Mouse (Mus musculus): Measurements from ENCODE around the gene Trpd52l3. TPM values are rescaled to one million over a fixed set of nuclear protein-coding genes. Genes with fewer than 3 reads are reported as not detected.

Gene Trpd52l3
- total RNA-seq (2014; rRNA removed) (not detected in 2 replicates), polyA plus RNA-seq (2012; rRNA removed) (not detected in 2 replicates)

DNA sequence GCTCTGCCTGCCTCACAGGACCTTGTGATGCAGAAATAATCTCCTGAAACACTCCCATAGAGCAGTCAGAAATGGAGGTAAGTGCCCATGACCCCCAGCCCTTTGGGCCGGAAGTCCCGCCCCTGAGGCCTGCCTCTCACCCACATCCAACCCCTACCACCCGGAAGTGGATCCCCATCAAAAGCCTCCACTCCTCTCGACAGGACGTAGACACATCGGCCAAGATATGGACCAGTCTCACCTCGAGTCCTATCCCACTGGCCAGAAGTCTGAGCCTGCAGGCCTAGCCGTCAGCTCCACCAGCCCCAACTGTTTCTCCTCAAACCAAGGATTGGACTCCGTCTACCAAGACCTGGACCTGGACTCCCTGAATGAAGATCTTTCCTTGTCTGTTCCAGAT is at the start of gene Trpd52l3:
Gene Trpd52l3 (plus strand): TSS at position 170 of the 400 bp plus-strand sequence.
- no peak within 1 kb of the TSS for H3K4me3 ChIP-seq (ENCODE audit: insufficient read depth, low read depth, low read length)
- no peak within 1 kb of the TSS for H3K27ac ChIP-seq (replicated peaks; ENCODE audit: insufficient read depth, low read depth, low read length)
- no peak within 1 kb of the TSS for H3K9ac ChIP-seq (ENCODE audit: low read depth, low read length)
- no peaks in the 10 kb centered on the region for H3K79me2 ChIP-seq (ENCODE audit: control insufficient read depth, insufficient read depth, low read length)
- no peaks in the 10 kb centered on the region for H3K36me3 ChIP-seq (ENCODE audit: control insufficient read depth, insufficient read depth, low read length)
- no peak for DNase-seq (ENCODE audit: extremely low read depth, low read depth, low spot score)
- H3K27me3 ChIP-seq (ENCODE audit: control insufficient read depth, insufficient read depth, low read length) = no peaks in the 10 kb centered on the region
- WGBS = 90% methylated on average over 9 of the region's 9 CpGs
- H3K4me1 ChIP-seq (ENCODE audit: control insufficient read depth, insufficient read depth, low read length) = no peaks in the 10 kb centered on the region
- TF ChIP-seq CTCF (IDR thresholded peaks at IDR 0.05; ENCODE audit: low read depth, low read length) = no peak
- TF ChIP-seq POLR2A (IDR thresholded peaks at IDR 0.05; ENCODE audit: extremely low read depth, insufficient read depth, low read length) = no peak

GRCm38 (mm10) chr19:29953833-29954232 is 49.8 kb upstream of the Trpd52l3 start:
- no peaks in the 10 kb centered on the region for H3K4me1 ChIP-seq (ENCODE audit: control insufficient read depth, insufficient read depth, low read length)
- WGBS = 91% methylated on average over 3 of the region's 3 CpGs
- H3K27me3 ChIP-seq (ENCODE audit: control insufficient read depth, insufficient read depth, low read length) = no peaks in the 10 kb centered on the region
- H3K4me3 ChIP-seq (ENCODE audit: insufficient read depth, low read depth, low read length) = no peak overlapping the region
- TF ChIP-seq CTCF (IDR thresholded peaks at IDR 0.05; ENCODE audit: low read depth, low read length) = no peak
- TF ChIP-seq POLR2A (IDR thresholded peaks at IDR 0.05; ENCODE audit: extremely low read depth, insufficient read depth, low read length) = no peak
- no peak overlapping the region for H3K27ac ChIP-seq (replicated peaks; ENCODE audit: insufficient read depth, low read depth, low read length)
- H3K79me2 ChIP-seq (ENCODE audit: control insufficient read depth, insufficient read depth, low read length) = no peaks in the 10 kb centered on the region
- no peak overlapping the region for H3K9ac ChIP-seq (ENCODE audit: low read depth, low read length)
- DNase-seq (ENCODE audit: extremely low read depth, low read depth, low spot score) = no peak
- no peaks in the 10 kb centered on the region for H3K36me3 ChIP-seq (ENCODE audit: control insufficient read depth, insufficient read depth, low read length)

- 81% methylated on average over 2 of the region's 2 CpGs for WGBS
- Histone ChIP-seq H3K27me3 (ENCODE audit: control insufficient read depth, insufficient read depth, low read length) (no peaks in the 10 kb centered on the region), H3K27ac (replicated peaks; ENCODE audit: insufficient read depth, low read depth, low read length) (no peak overlapping the region), H3K79me2 (ENCODE audit: control insufficient read depth, insufficient read depth, low read length) (no peaks in the 10 kb centered on the region), H3K4me1 (ENCODE audit: control insufficient read depth, insufficient read depth, low read length) (no peaks in the 10 kb centered on the region), H3K9ac (ENCODE audit: low read depth, low read length) (no peak overlapping the region), H3K36me3 (ENCODE audit: control insufficient read depth, insufficient read depth, low read length) (no peaks in the 10 kb centered on the region), H3K4me3 (ENCODE audit: insufficient read depth, low read depth, low read length) (no peak overlapping the region)
- DNase-seq (ENCODE audit: extremely low read depth, low read depth, low spot score) = no peak
- TF ChIP-seq CTCF (IDR thresholded peaks at IDR 0.05; ENCODE audit: low read depth, low read length) = no peak
- TF ChIP-seq POLR2A (IDR thresholded peaks at IDR 0.05; ENCODE audit: extremely low read depth, insufficient read depth, low read length) = no peak
Measured at GRCm38 (mm10) chr19:29955454-29955853, 48.1 kb upstream of the Trpd52l3 start.

DNA sequence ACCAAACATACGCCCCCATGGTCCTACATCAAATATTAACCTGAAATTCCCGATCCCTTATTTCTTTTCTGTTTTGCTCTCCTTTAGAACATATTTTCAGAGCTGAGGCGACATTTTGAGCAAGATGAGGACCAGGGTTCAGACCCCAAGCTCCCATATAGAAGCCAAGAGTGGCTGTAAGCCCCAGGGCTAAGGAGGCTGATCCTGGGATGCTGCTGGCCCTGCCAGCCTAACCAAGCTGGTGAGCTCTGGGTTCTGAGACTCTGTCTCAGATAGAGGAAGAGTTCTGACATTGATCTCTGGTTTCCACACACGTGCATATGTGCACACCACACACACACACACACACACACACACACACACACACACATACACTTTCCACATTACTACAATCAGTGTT is 42.7 kb upstream of the Trpd52l3 start:
- WGBS = 52% methylated on average over 4 of the region's 4 CpGs
- no peaks in the 10 kb centered on the region for H3K79me2 ChIP-seq (ENCODE audit: control insufficient read depth, insufficient read depth, low read length)

DNA sequence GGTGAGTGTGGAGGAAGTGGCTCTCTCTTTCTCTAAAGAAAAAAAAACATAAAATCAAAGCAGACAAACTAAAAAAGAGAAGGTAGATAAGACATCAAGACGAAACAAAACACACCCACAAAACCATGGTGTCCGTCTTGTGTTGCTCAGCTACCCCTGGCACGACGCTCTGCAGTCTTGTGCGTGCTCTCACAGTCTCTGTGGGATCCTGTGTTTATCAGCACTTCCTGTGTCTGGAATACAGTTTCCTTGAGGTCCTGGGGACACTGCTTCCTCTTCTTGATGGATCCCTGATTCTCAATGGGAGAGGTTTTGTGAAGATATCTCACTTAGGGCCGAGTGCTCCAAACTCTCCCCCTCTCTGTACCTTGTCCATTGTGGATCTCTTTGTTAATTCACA is 41.7 kb upstream of the Trpd52l3 start:
- no peak overlapping the region for H3K9ac ChIP-seq (ENCODE audit: low read depth, low read length)
- H3K36me3 ChIP-seq (ENCODE audit: control insufficient read depth, insufficient read depth, low read length) = no peaks in the 10 kb centered on the region
- no peak for DNase-seq (ENCODE audit: extremely low read depth, low read depth, low spot score)
- no peak overlapping the region for H3K27ac ChIP-seq (replicated peaks; ENCODE audit: insufficient read depth, low read depth, low read length)
- no peak overlapping the region for H3K4me3 ChIP-seq (ENCODE audit: insufficient read depth, low read depth, low read length)
- WGBS = 66% methylated on average over 6 of the region's 6 CpGs
- H3K27me3 ChIP-seq (ENCODE audit: control insufficient read depth, insufficient read depth, low read length) = no peaks in the 10 kb centered on the region
- H3K79me2 ChIP-seq (ENCODE audit: control insufficient read depth, insufficient read depth, low read length) = no peaks in the 10 kb centered on the region
- H3K4me1 ChIP-seq (ENCODE audit: control insufficient read depth, insufficient read depth, low read length) = no peaks in the 10 kb centered on the region
- TF ChIP-seq POLR2A (IDR thresholded peaks at IDR 0.05; ENCODE audit: extremely low read depth, insufficient read depth, low read length) = no peak
- no peak for TF ChIP-seq CTCF (IDR thresholded peaks at IDR 0.05; ENCODE audit: low read depth, low read length)

More for the DNA sequence above, 42.7 kb upstream of the Trpd52l3 start:
- Histone ChIP-seq H3K27me3 (ENCODE audit: control insufficient read depth, insufficient read depth, low read length) (no peaks in the 10 kb centered on the region), H3K4me1 (ENCODE audit: control insufficient read depth, insufficient read depth, low read length) (no peaks in the 10 kb centered on the region), H3K27ac (replicated peaks; ENCODE audit: insufficient read depth, low read depth, low read length) (no peak overlapping the region), H3K36me3 (ENCODE audit: control insufficient read depth, insufficient read depth, low read length) (no peaks in the 10 kb centered on the region), H3K9ac (ENCODE audit: low read depth, low read length) (no peak overlapping the region), H3K4me3 (ENCODE audit: insufficient read depth, low read depth, low read length) (no peak overlapping the region)
- DNase-seq (ENCODE audit: extremely low read depth, low read depth, low spot score) = no peak
- no peak for TF ChIP-seq CTCF (IDR thresholded peaks at IDR 0.05; ENCODE audit: low read depth, low read length)
- no peak for TF ChIP-seq POLR2A (IDR thresholded peaks at IDR 0.05; ENCODE audit: extremely low read depth, insufficient read depth, low read length)

GRCm38 (mm10) chr19:29963598-29964092 is 39.9 kb upstream of the Trpd52l3 start:
- Histone ChIP-seq H3K4me3 (ENCODE audit: insufficient read depth, low read depth, low read length) (no peak overlapping the region), H3K36me3 (ENCODE audit: control insufficient read depth, insufficient read depth, low read length) (no peaks in the 10 kb centered on the region), H3K27ac (replicated peaks; ENCODE audit: insufficient read depth, low read depth, low read length) (no peak overlapping the region), H3K27me3 (ENCODE audit: control insufficient read depth, insufficient read depth, low read length) (no peaks in the 10 kb centered on the region), H3K79me2 (ENCODE audit: control insufficient read depth, insufficient read depth, low read length) (no peaks in the 10 kb centered on the region), H3K4me1 (ENCODE audit: control insufficient read depth, insufficient read depth, low read length) (peaks cover 4% of the 10 kb centered on the region; the same call in 1 of the 2 replicates), H3K9ac (ENCODE audit: low read depth, low read length) (no peak overlapping the region)
- 69% methylated on average over 2 of the region's 2 CpGs for WGBS
- TF ChIP-seq CTCF (IDR thresholded peaks at IDR 0.05; ENCODE audit: low read depth, low read length) (no peak), POLR2A (IDR thresholded peaks at IDR 0.05; ENCODE audit: extremely low read depth, insufficient read depth, low read length) (no peak)
- DNase-seq (ENCODE audit: extremely low read depth, low read depth, low spot score) = no peak

All from liver, adult 2 months (tissue).